Mouse (Mus musculus) kidney, postnatal 0 days (tissue): ENCODE results near the gene Mx1. TPM values are rescaled to one million over a fixed set of nuclear protein-coding genes. Genes with fewer than 3 reads are reported as not detected.
A peak's percentile ranks its signal among the peaks of the same experiment; 100 is the strongest.

ENCODE experiments used
- ATAC-seq: fragments of 200-750 bp; cut with Nextera tagmentation; replicated peaks from 2 replicates; pipeline ENCODE4 v1.8.0; 2017; ENCODE audit warnings: low read depth, moderate number of reproducible peaks, moderate TSS enrichment, moderate library complexity; ENCODE audit not compliant: low FRiP score
- DNase-seq: peaks from one replicate; pipeline ENCODE4 v3.0.0-alpha.2; 2016; ENCODE audit warnings: low spot score
- H3K27ac ChIP-seq: fragments of 300-500 bp; sonication (generic); 2 replicates; pipeline ENCODE4 v1.5.1; 2014; ENCODE audit warnings: mild to moderate bottlenecking
- H3K27me3 ChIP-seq: fragments of 300-500 bp; sonication (generic); 2 replicates; pipeline ENCODE4 v1.6.1; 2014; ENCODE audit warnings: low read length, mixed read lengths; ENCODE audit not compliant: insufficient read depth
- H3K36me3 ChIP-seq: fragments of 300-500 bp; sonication (generic); 2 replicates; pipeline ENCODE4 v1.6.1; 2014; ENCODE audit warnings: low read length, mixed read lengths; ENCODE audit not compliant: insufficient read depth
- H3K4me1 ChIP-seq: fragments of 300-500 bp; sonication (generic); replicated peaks from 2 replicates; pipeline ENCODE4 v1.6.1; 2014; ENCODE audit warnings: antibody characterized with exemption, low read length, mixed read lengths; ENCODE audit not compliant: insufficient read depth
- H3K4me2 ChIP-seq: fragments of 300-500 bp; sonication (generic); 2 replicates; pipeline ENCODE4 v1.6.1; 2014; ENCODE audit warnings: mild to moderate bottlenecking, low read length, moderate library complexity, mixed read lengths
- H3K4me3 ChIP-seq: fragments of 300-500 bp; sonication (generic); replicated peaks from 2 replicates; pipeline ENCODE4 v1.5.1; 2014; ENCODE audit warnings: low read depth, low read length
- H3K9ac ChIP-seq: fragments of 300-500 bp; sonication (generic); 2 replicates; pipeline ENCODE4 v1.6.1; 2014; ENCODE audit warnings: low read depth, low read length
- H3K9me3 ChIP-seq: fragments of 300-500 bp; sonication (generic); replicated peaks from 2 replicates; pipeline ENCODE4 v1.6.1; 2016; ENCODE audit warnings: low read length, inconsistent platforms, mixed read lengths
- CTCF ChIP-seq: IDR thresholded peaks from 2 replicates; pipeline ENCODE4 v1.5.1; 2016; ENCODE audit warnings: antibody characterized with exemption, low read depth, mild to moderate bottlenecking, moderate library complexity
- WGBS: fragments of 180-500 bp; shearing (Covaris S2); extraction: QIAGEN DNeasy Blood & Tissue Kit; methylation state at CpG from one replicate; pipeline ENCODE4 v1.1.7; 2014; 5-methylcytosine and 5-hydroxymethylcytosine counted together
- polyA plus RNA-seq: library from polyadenylated mRNA; unstranded; fragments of >200 nt; fragmentation: Nextera tagmentation; extraction: Ambion mirVana; gene quantifications from 2 replicates; pipeline ENCODE4 v1.2.1, GENCODE M21; 2015

Gene Mx1
- 0.11 and 0.15 TPM in 2 replicates for polyA plus RNA-seq

GRCm38 (mm10) chr16:97462481-97463181 lies at the start of gene Mx1:
Gene Mx1, minus strand, starts transcription at chr16:97462907.
- Histone ChIP-seq H3K4me2 (no peak within 1 kb of the TSS), H3K36me3 (no peaks in the 10 kb centered on the region), H3K9ac (no peak within 1 kb of the TSS), H3K4me1 (no peaks in the 10 kb centered on the region), H3K27ac (no peak within 1 kb of the TSS), H3K27me3 (no peaks in the 10 kb centered on the region), H3K4me3 (no peak within 1 kb of the TSS), H3K9me3 (no peaks in the 10 kb centered on the region)
- ATAC-seq (no peak), DNase-seq (peak; percentile 9)
- no peak for TF ChIP-seq CTCF
- WGBS, result 30% methylated on average over 4 of the region's 4 CpGs

GRCm38 (mm10) chr16:97512347-97512751 lies 49.6 kb upstream of the Mx1 start:
- no peak overlapping the region for H3K4me3 ChIP-seq
- no peaks in the 10 kb centered on the region for H3K4me1 ChIP-seq
- no peak overlapping the region for H3K27ac ChIP-seq
- H3K9ac ChIP-seq, result no peak overlapping the region
- DNase-seq (no peak), ATAC-seq (no peak)
- H3K36me3 ChIP-seq, result no peaks in the 10 kb centered on the region
- no peaks in the 10 kb centered on the region for H3K9me3 ChIP-seq
- WGBS, result 91% methylated on average over 12 of the region's 12 CpGs
- H3K4me2 ChIP-seq, result no peak overlapping the region
- TF ChIP-seq CTCF, result no peak
- H3K27me3 ChIP-seq, result no peaks in the 10 kb centered on the region

GRCm38 (mm10) chr16:97511495-97511894 lies 48.8 kb upstream of the Mx1 start:
- no peaks in the 10 kb centered on the region for H3K4me1 ChIP-seq
- ATAC-seq (no peak), DNase-seq (no peak)
- no peaks in the 10 kb centered on the region for H3K9me3 ChIP-seq
- no peak overlapping the region for H3K4me3 ChIP-seq
- TF ChIP-seq CTCF, result no peak
- H3K9ac ChIP-seq, result no peak overlapping the region
- no peak overlapping the region for H3K27ac ChIP-seq
- H3K36me3 ChIP-seq, result no peaks in the 10 kb centered on the region
- no peak overlapping the region for H3K4me2 ChIP-seq
- H3K27me3 ChIP-seq, result no peaks in the 10 kb centered on the region

- Histone ChIP-seq H3K36me3 (no peaks in the 10 kb centered on the region), H3K27me3 (no peaks in the 10 kb centered on the region), H3K4me1 (no peaks in the 10 kb centered on the region), H3K9me3 (no peaks in the 10 kb centered on the region), H3K4me3 (no peak overlapping the region), H3K9ac (no peak overlapping the region), H3K27ac (no peak overlapping the region), H3K4me2 (no peak overlapping the region)
- WGBS, result 13% methylated on average over 5 of the region's 5 CpGs
- DNase-seq, result no peak
- TF ChIP-seq CTCF, result no peak
- ATAC-seq, result no peak
These were observed 48.1 kb upstream of the Mx1 start for GRCm38 (mm10) chr16:97510849-97511248.

- H3K4me2 ChIP-seq, result no peak overlapping the region
- H3K27ac ChIP-seq, result no peak overlapping the region
- ATAC-seq (no peak), DNase-seq (no peak)
- no peak overlapping the region for H3K4me3 ChIP-seq
- no peaks in the 10 kb centered on the region for H3K27me3 ChIP-seq
- TF ChIP-seq CTCF, result no peak; the same call in 1 of the 2 replicates
- no peak overlapping the region for H3K9ac ChIP-seq
- no peaks in the 10 kb centered on the region for H3K9me3 ChIP-seq
- no peaks in the 10 kb centered on the region for H3K36me3 ChIP-seq
- H3K4me1 ChIP-seq, result no peaks in the 10 kb centered on the region
These were observed 45.1 kb upstream of the Mx1 start for GRCm38 (mm10) chr16:97507783-97508182.

GRCm38 (mm10) chr16:97504793-97505192 lies 42.1 kb upstream of the Mx1 start:
- H3K4me3 ChIP-seq, result no peak overlapping the region
- H3K9ac ChIP-seq, result no peak overlapping the region
- ATAC-seq, result no peak
- TF ChIP-seq CTCF, result no peak
- H3K4me1 ChIP-seq, result no peaks in the 10 kb centered on the region
- H3K4me2 ChIP-seq, result no peak overlapping the region
- 81% methylated on average over 3 of the region's 3 CpGs for WGBS
- no peak for DNase-seq
- no peaks in the 10 kb centered on the region for H3K9me3 ChIP-seq
- H3K27me3 ChIP-seq, result no peaks in the 10 kb centered on the region
- no peaks in the 10 kb centered on the region for H3K36me3 ChIP-seq
- H3K27ac ChIP-seq, result no peak overlapping the region

- no peaks in the 10 kb centered on the region for H3K9me3 ChIP-seq
- no peak overlapping the region for H3K9ac ChIP-seq
- DNase-seq, result no peak
- H3K36me3 ChIP-seq, result no peaks in the 10 kb centered on the region
- no peaks in the 10 kb centered on the region for H3K27me3 ChIP-seq
- no peak for ATAC-seq
- H3K4me2 ChIP-seq, result no peak overlapping the region
- no peak overlapping the region for H3K4me3 ChIP-seq
- H3K4me1 ChIP-seq, result no peaks in the 10 kb centered on the region
- TF ChIP-seq CTCF, result no peak
- no peak overlapping the region for H3K27ac ChIP-seq
- WGBS, result 87% methylated on average over 3 of the region's 3 CpGs
These were observed 41.1 kb upstream of the Mx1 start for GRCm38 (mm10) chr16:97503849-97504248.
